Mouse (Mus musculus): Measurements from ENCODE around the gene Vip. TPM values are rescaled to one million over a fixed set of nuclear protein-coding genes. Genes with fewer than 3 reads are reported as not detected.

The Vip gene
- not detected for polyA plus RNA-seq (2014; fragmentation: Illumina TruSeq; extraction: RNeasy Lipid Tissue Mini Kit (QIAGEN cat#74804); ENCODE audit: low read depth, low replicate concordance)

DNA sequence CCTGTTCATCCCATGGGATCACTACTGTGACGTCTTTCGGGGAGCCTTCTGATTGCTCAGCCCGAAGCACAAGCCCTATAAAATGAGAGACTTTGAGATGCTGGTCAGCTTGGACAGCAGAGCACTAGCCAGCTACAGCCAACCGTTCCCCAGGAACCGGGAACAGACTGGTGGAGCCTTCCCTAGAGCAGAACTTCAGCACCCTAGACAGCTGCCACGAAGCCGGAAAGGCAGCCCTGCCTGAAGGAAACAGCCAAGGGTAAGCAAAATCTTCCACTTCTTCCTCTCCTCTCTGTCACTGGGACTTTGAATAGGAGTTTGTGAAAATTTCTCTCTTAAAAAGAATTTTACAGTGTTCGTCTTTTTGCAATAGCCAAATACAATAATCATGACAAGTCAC lies at the start of gene Vip:
Gene Vip, plus strand, starts transcription at position 107 of the 400 bp plus-strand sequence.

DNA sequence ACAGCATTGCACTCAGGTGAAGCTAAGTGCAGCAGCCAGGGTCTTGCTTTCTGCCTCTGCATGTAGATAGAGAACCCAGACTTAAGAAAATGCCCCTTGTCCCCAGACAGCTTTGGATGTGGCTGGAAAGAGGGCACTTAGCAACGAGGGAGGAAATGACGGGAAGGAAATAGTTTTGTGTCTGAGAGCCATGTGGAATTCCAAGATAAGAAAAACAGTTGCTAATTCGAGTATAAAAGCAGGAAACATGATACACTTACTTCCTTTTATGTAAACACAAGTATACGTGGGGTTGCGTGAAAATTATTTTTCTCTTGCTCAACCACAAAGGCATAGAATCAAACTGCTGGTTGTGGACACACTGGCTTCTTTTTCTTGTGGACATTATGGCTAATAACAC lies 45.6 kb upstream of the Vip start, which contains the start of gene Myct1:
Gene Myct1, plus strand, starts transcription at position 312 of the 400 bp plus-strand sequence.

Other genes with a start within 250 kb of the Vip start
- gene Syne1, start 87.7 kb upstream of the Vip start, polyA plus RNA-seq (2014; fragmentation: Illumina TruSeq; extraction: RNeasy Lipid Tissue Mini Kit (QIAGEN cat#74804); ENCODE audit: low read depth, low replicate concordance) = 10.0 TPM
- gene Myct1, start 45.4 kb upstream of the Vip start, polyA plus RNA-seq (2014; fragmentation: Illumina TruSeq; extraction: RNeasy Lipid Tissue Mini Kit (QIAGEN cat#74804); ENCODE audit: low read depth, low replicate concordance) = 12.7 TPM
- 3.0 TPM for gene Fbxo5, start 166.4 kb downstream of the Vip start, polyA plus RNA-seq (2014; fragmentation: Illumina TruSeq; extraction: RNeasy Lipid Tissue Mini Kit (QIAGEN cat#74804); ENCODE audit: low read depth, low replicate concordance)
- gene Mtrf1l, start 184.7 kb downstream of the Vip start, polyA plus RNA-seq (2014; fragmentation: Illumina TruSeq; extraction: RNeasy Lipid Tissue Mini Kit (QIAGEN cat#74804); ENCODE audit: low read depth, low replicate concordance) = 31.8 TPM

All from kidney, adult 10 weeks (tissue).